Mouse (Mus musculus): Measurements from ENCODE around the gene Rpa2. TPM values are rescaled to one million over a fixed set of nuclear protein-coding genes. Genes with fewer than 3 reads are reported as not detected.
A peak's percentile ranks its signal among the peaks of the same experiment; 100 is the strongest.

Gene Rpa2
- polyA plus RNA-seq, 1 experiment = 11.9 TPM

- 91% methylated on average over 9 of the region's 9 CpGs for WGBS
- DNase-seq = no peak
- no peaks in the 10 kb centered on the region for H3K36me3 ChIP-seq (ENCODE audit: control insufficient read depth, insufficient read depth, low read length)
These were observed 3.6 kb downstream of the Rpa2 start for GRCm38 (mm10) chr4:132771776-132772175.

GRCm38 (mm10) chr4:132774905-132775304 lies 6.8 kb downstream of the Rpa2 start:
- Histone ChIP-seq H3K4me3 (ENCODE audit: insufficient read depth, low read depth, low read length) (no peak overlapping the region), H3K27me3 (replicated peaks; ENCODE audit: control insufficient read depth, insufficient read depth, low read length) (no peaks in the 10 kb centered on the region), H3K36me3 (ENCODE audit: control insufficient read depth, insufficient read depth, low read length) (no peaks in the 10 kb centered on the region), H3K4me1 (ENCODE audit: control insufficient read depth, insufficient read depth, low read length) (no peaks in the 10 kb centered on the region), H3K27ac (ENCODE audit: insufficient read depth, low read depth, low read length) (no peak overlapping the region)
- TF ChIP-seq POLR2A (IDR thresholded peaks at IDR 0.05; ENCODE audit: low read depth, low read length) (no peak), CTCF (conservative IDR thresholded peaks at IDR 0.05; ENCODE audit: insufficient read depth, insufficient read length, low read depth, low read length) (no peak)
- 81% methylated on average over 3 of the region's 3 CpGs for WGBS
- DNase-seq = no peak

More at GRCm38 (mm10) chr4:132771776-132772175, 3.6 kb downstream of the Rpa2 start:
- TF ChIP-seq CTCF (conservative IDR thresholded peaks at IDR 0.05; ENCODE audit: insufficient read depth, insufficient read length, low read depth, low read length) (no peak), POLR2A (IDR thresholded peaks at IDR 0.05; ENCODE audit: low read depth, low read length) (no peak)
- Histone ChIP-seq H3K27ac (ENCODE audit: insufficient read depth, low read depth, low read length) (no peak overlapping the region), H3K4me1 (ENCODE audit: control insufficient read depth, insufficient read depth, low read length) (no peaks in the 10 kb centered on the region; the same call in 1 of the 2 replicates), H3K27me3 (replicated peaks; ENCODE audit: control insufficient read depth, insufficient read depth, low read length) (no peaks in the 10 kb centered on the region), H3K4me3 (ENCODE audit: insufficient read depth, low read depth, low read length) (no peak overlapping the region)

GRCm38 (mm10) chr4:132776764-132777163 lies 8.6 kb downstream of the Rpa2 start:
- 79% methylated on average over 5 of the region's 5 CpGs for WGBS
- H3K27ac ChIP-seq (ENCODE audit: insufficient read depth, low read depth, low read length) = no peak overlapping the region
- no peaks in the 10 kb centered on the region for H3K27me3 ChIP-seq (replicated peaks; ENCODE audit: control insufficient read depth, insufficient read depth, low read length)
- no peaks in the 10 kb centered on the region for H3K4me1 ChIP-seq (ENCODE audit: control insufficient read depth, insufficient read depth, low read length)
- TF ChIP-seq POLR2A (IDR thresholded peaks at IDR 0.05; ENCODE audit: low read depth, low read length) (no peak), CTCF (conservative IDR thresholded peaks at IDR 0.05; ENCODE audit: insufficient read depth, insufficient read length, low read depth, low read length) (peak; percentile 80)
- no peaks in the 10 kb centered on the region for H3K36me3 ChIP-seq (ENCODE audit: control insufficient read depth, insufficient read depth, low read length)
- H3K4me3 ChIP-seq (ENCODE audit: insufficient read depth, low read depth, low read length) = no peak overlapping the region
- peak; percentile 72 for DNase-seq

GRCm38 (mm10) chr4:132778562-132779201 lies 10.6 kb downstream of the Rpa2 start:
- no peaks in the 10 kb centered on the region for H3K27me3 ChIP-seq (replicated peaks; ENCODE audit: control insufficient read depth, insufficient read depth, low read length)
- H3K4me3 ChIP-seq (ENCODE audit: insufficient read depth, low read depth, low read length) = no peak overlapping the region
- no peaks in the 10 kb centered on the region for H3K36me3 ChIP-seq (ENCODE audit: control insufficient read depth, insufficient read depth, low read length)
- no peak overlapping the region for H3K27ac ChIP-seq (ENCODE audit: insufficient read depth, low read depth, low read length)
- DNase-seq = no peak
- no peaks in the 10 kb centered on the region for H3K4me1 ChIP-seq (ENCODE audit: control insufficient read depth, insufficient read depth, low read length)
- TF ChIP-seq POLR2A (IDR thresholded peaks at IDR 0.05; ENCODE audit: low read depth, low read length) (no peak), CTCF (conservative IDR thresholded peaks at IDR 0.05; ENCODE audit: insufficient read depth, insufficient read length, low read depth, low read length) (no peak)
- WGBS = 73% methylated on average over 6 of the region's 6 CpGs

GRCm38 (mm10) chr4:132780288-132780687 lies 12.2 kb downstream of the Rpa2 start:
- Histone ChIP-seq H3K36me3 (ENCODE audit: control insufficient read depth, insufficient read depth, low read length) (no peaks in the 10 kb centered on the region), H3K27me3 (replicated peaks; ENCODE audit: control insufficient read depth, insufficient read depth, low read length) (no peaks in the 10 kb centered on the region), H3K27ac (ENCODE audit: insufficient read depth, low read depth, low read length) (no peak overlapping the region), H3K4me1 (ENCODE audit: control insufficient read depth, insufficient read depth, low read length) (no peaks in the 10 kb centered on the region), H3K4me3 (ENCODE audit: insufficient read depth, low read depth, low read length) (no peak overlapping the region)
- 84% methylated on average over 4 of the region's 4 CpGs for WGBS
- DNase-seq = no peak
- TF ChIP-seq CTCF (conservative IDR thresholded peaks at IDR 0.05; ENCODE audit: insufficient read depth, insufficient read length, low read depth, low read length) (no peak), POLR2A (IDR thresholded peaks at IDR 0.05; ENCODE audit: low read depth, low read length) (no peak)

GRCm38 (mm10) chr4:132783732-132784131 lies 15.6 kb downstream of the Rpa2 start:
- H3K4me1 ChIP-seq (ENCODE audit: control insufficient read depth, insufficient read depth, low read length) = no peaks in the 10 kb centered on the region
- 88% methylated on average over 2 of the region's 2 CpGs for WGBS
- TF ChIP-seq CTCF (conservative IDR thresholded peaks at IDR 0.05; ENCODE audit: insufficient read depth, insufficient read length, low read depth, low read length) = no peak
- TF ChIP-seq POLR2A (IDR thresholded peaks at IDR 0.05; ENCODE audit: low read depth, low read length) = no peak
- no peak overlapping the region for H3K27ac ChIP-seq (ENCODE audit: insufficient read depth, low read depth, low read length)
- no peaks in the 10 kb centered on the region for H3K27me3 ChIP-seq (replicated peaks; ENCODE audit: control insufficient read depth, insufficient read depth, low read length)
- no peaks in the 10 kb centered on the region for H3K36me3 ChIP-seq (ENCODE audit: control insufficient read depth, insufficient read depth, low read length)
- DNase-seq = no peak
- H3K4me3 ChIP-seq (ENCODE audit: insufficient read depth, low read depth, low read length) = no peak overlapping the region

GRCm38 (mm10) chr4:132785228-132785627 lies 17.1 kb downstream of the Rpa2 start:
- H3K27me3 ChIP-seq (replicated peaks; ENCODE audit: control insufficient read depth, insufficient read depth, low read length) = no peaks in the 10 kb centered on the region
- H3K27ac ChIP-seq (ENCODE audit: insufficient read depth, low read depth, low read length) = no peak overlapping the region
- H3K36me3 ChIP-seq (ENCODE audit: control insufficient read depth, insufficient read depth, low read length) = no peaks in the 10 kb centered on the region
- H3K4me1 ChIP-seq (ENCODE audit: control insufficient read depth, insufficient read depth, low read length) = no peaks in the 10 kb centered on the region
- TF ChIP-seq POLR2A (IDR thresholded peaks at IDR 0.05; ENCODE audit: low read depth, low read length) = no peak
- TF ChIP-seq CTCF (conservative IDR thresholded peaks at IDR 0.05; ENCODE audit: insufficient read depth, insufficient read length, low read depth, low read length) = no peak
- 64% methylated on average over 13 of the region's 13 CpGs for WGBS
- no peak for DNase-seq
- no peak overlapping the region for H3K4me3 ChIP-seq (ENCODE audit: insufficient read depth, low read depth, low read length)

Measured in kidney, adult 2 months (tissue).